Mouse (Mus musculus) forebrain, postnatal 0 days (tissue): ENCODE measurements at regions not wholly inside any gene's neighbourhood (a gene's known extent, or its start where the extent isn't known, plus 50 kb on each side); places are given as distances from the start of the nearest gene placed in this dataset.
"Not testable (repeated sequence)": the region's sequence is repeated elsewhere in the genome, so short reads cannot be mapped to it uniquely, and the experiment has no call there.

Source experiments
- ATAC-seq: fragments of 200-750 bp; cut with Nextera tagmentation; 2 replicates; pipeline ENCODE4 v1.8.0; 2017; ENCODE audit warnings: mild to moderate bottlenecking, moderate library complexity
- DNase-seq: peaks from one replicate; pipeline ENCODE4 v3.0.0-alpha.2; 2015
- H3K27ac ChIP-seq: fragments of 300-500 bp; sonication (generic); 2 replicates; pipeline ENCODE4 v1.5.1; 2014; ENCODE audit warnings: low read depth, mild to moderate bottlenecking, antibody characterized with exemption, low read length, moderate library complexity, mixed read lengths
- H3K27me3 ChIP-seq: fragments of 300-500 bp; sonication (generic); 2 replicates; pipeline ENCODE4 v1.6.1; 2014; ENCODE audit warnings: mild to moderate bottlenecking, low read length, mixed read lengths; ENCODE audit not compliant: insufficient read depth
- H3K36me3 ChIP-seq: fragments of 300-500 bp; sonication (generic); 2 replicates; pipeline ENCODE4 v1.6.1; 2014; ENCODE audit warnings: mild to moderate bottlenecking, moderate library complexity; ENCODE audit not compliant: insufficient read depth
- H3K4me1 ChIP-seq: fragments of 300-500 bp; sonication (generic); 2 replicates; pipeline ENCODE4 v1.6.1; 2014; ENCODE audit warnings: antibody characterized with exemption; ENCODE audit not compliant: insufficient read depth
- H3K4me2 ChIP-seq: fragments of 300-500 bp; sonication (generic); 2 replicates; pipeline ENCODE4 v1.6.1; 2014; ENCODE audit warnings: low read depth, mild to moderate bottlenecking, moderate library complexity
- H3K4me3 ChIP-seq: fragments of 300-500 bp; sonication (generic); 2 replicates; pipeline ENCODE4 v1.5.1; 2014; ENCODE audit warnings: low read depth, low read length, mixed read lengths
- H3K9ac ChIP-seq: fragments of 300-500 bp; sonication (generic); 2 replicates; pipeline ENCODE4 v1.6.1; 2014; ENCODE audit warnings: mild to moderate bottlenecking
- H3K9me3 ChIP-seq: fragments of 300-500 bp; sonication (generic); 2 replicates; pipeline ENCODE4 v1.6.1; 2016; ENCODE audit warnings: low read length
- CTCF ChIP-seq: sonication (generic); IDR thresholded peaks from 2 replicates; pipeline ENCODE4 v1.5.1; 2016; ENCODE audit warnings: antibody characterized with exemption, control low read depth, low read depth
- WGBS: fragments of 180-500 bp; shearing (Covaris S2); extraction: QIAGEN DNeasy Blood & Tissue Kit; methylation state at CpG from one replicate; pipeline ENCODE4 v1.1.7; 2014; 5-methylcytosine and 5-hydroxymethylcytosine counted together

GRCm38 (mm10) chr8:42311060-42311459 is 830.2 kb downstream of the Triml1 start:
- Histone ChIP-seq H3K36me3 (no peaks in the 10 kb centered on the region), H3K9ac (no peak overlapping the region), H3K4me1 (no peaks in the 10 kb centered on the region), H3K9me3 (no peaks in the 10 kb centered on the region), H3K4me3 (no peak overlapping the region), H3K27me3 (no peaks in the 10 kb centered on the region), H3K4me2 (no peak overlapping the region), H3K27ac (no peak overlapping the region)
- DNase-seq: no peak
- WGBS: 86% methylated on average over 1 of the region's 1 CpGs
- no peak for TF ChIP-seq CTCF
- no peak for ATAC-seq

GRCm38 (mm10) chr8:42291392-42291791 is 849.9 kb downstream of the Triml1 start:
- H3K4me1 ChIP-seq: no peaks in the 10 kb centered on the region
- no peak for TF ChIP-seq CTCF
- no peaks in the 10 kb centered on the region for H3K9me3 ChIP-seq
- no peak overlapping the region for H3K27ac ChIP-seq
- H3K27me3 ChIP-seq: no peaks in the 10 kb centered on the region
- H3K36me3 ChIP-seq: no peaks in the 10 kb centered on the region
- no peak overlapping the region for H3K4me3 ChIP-seq
- H3K9ac ChIP-seq: no peak overlapping the region
- no peak for DNase-seq
- ATAC-seq: no peak
- no peak overlapping the region for H3K4me2 ChIP-seq

- Histone ChIP-seq H3K4me2 (no peak overlapping the region), H3K27me3 (no peaks in the 10 kb centered on the region), H3K9me3 (no peaks in the 10 kb centered on the region), H3K4me1 (no peaks in the 10 kb centered on the region), H3K36me3 (no peaks in the 10 kb centered on the region), H3K4me3 (no peak overlapping the region), H3K27ac (no peak overlapping the region), H3K9ac (no peak overlapping the region)
- ATAC-seq (no peak), DNase-seq (no peak)
- TF ChIP-seq CTCF: no peak
- 98% methylated on average over 2 of the region's 2 CpGs for WGBS
Measured at GRCm38 (mm10) chr8:42282011-42282410, 859.3 kb downstream of the Triml1 start.

GRCm38 (mm10) chr8:42253358-42253757 is 836.5 kb upstream of the Frg1 start:
- 41% methylated on average over 1 of the region's 1 CpGs for WGBS
- no peaks in the 10 kb centered on the region for H3K9me3 ChIP-seq
- H3K4me3 ChIP-seq: no peak overlapping the region
- H3K27me3 ChIP-seq: no peaks in the 10 kb centered on the region
- DNase-seq: no peak
- H3K9ac ChIP-seq: no peak overlapping the region
- H3K36me3 ChIP-seq: no peaks in the 10 kb centered on the region
- no peak overlapping the region for H3K27ac ChIP-seq
- no peaks in the 10 kb centered on the region for H3K4me1 ChIP-seq
- ATAC-seq: no peak
- no peak for TF ChIP-seq CTCF
- no peak overlapping the region for H3K4me2 ChIP-seq

GRCm38 (mm10) chr8:42242321-42242720 is 825.4 kb upstream of the Frg1 start:
- ATAC-seq, H3K27ac ChIP-seq, H3K4me3 ChIP-seq, H3K36me3 ChIP-seq, H3K4me1 ChIP-seq, H3K9ac ChIP-seq, DNase-seq, H3K9me3 ChIP-seq, H3K4me2 ChIP-seq, H3K27me3 ChIP-seq: not testable (repeated sequence)
- 68% methylated on average over 1 of the region's 1 CpGs for WGBS

- Histone ChIP-seq H3K27ac (no peak overlapping the region), H3K4me3 (no peak overlapping the region), H3K9ac (no peak overlapping the region), H3K4me1 (no peaks in the 10 kb centered on the region), H3K9me3 (no peaks in the 10 kb centered on the region), H3K27me3 (no peaks in the 10 kb centered on the region), H3K4me2 (no peak overlapping the region), H3K36me3 (no peaks in the 10 kb centered on the region)
- no peak for TF ChIP-seq CTCF
- WGBS: 63% methylated on average over 2 of the region's 2 CpGs
- peak; percentile 56; the same call in 1 of the 2 replicates for ATAC-seq
- DNase-seq: no peak
Measured at GRCm38 (mm10) chr8:42219857-42220600, 803.2 kb upstream of the Frg1 start.

GRCm38 (mm10) chr8:42210943-42211342 is 794.1 kb upstream of the Frg1 start:
- H3K27me3 ChIP-seq: no peaks in the 10 kb centered on the region
- no peaks in the 10 kb centered on the region for H3K9me3 ChIP-seq
- no peak for ATAC-seq
- no peak overlapping the region for H3K4me3 ChIP-seq
- WGBS: 42% methylated on average over 2 of the region's 2 CpGs
- no peaks in the 10 kb centered on the region for H3K36me3 ChIP-seq
- no peak overlapping the region for H3K9ac ChIP-seq
- peak; percentile 30 for DNase-seq
- TF ChIP-seq CTCF: peak; percentile 50
- H3K27ac ChIP-seq: no peak overlapping the region
- no peak overlapping the region for H3K4me2 ChIP-seq
- H3K4me1 ChIP-seq: no peaks in the 10 kb centered on the region
